15 mouse cellular contexts compared by ENCODE assay signal in the genomic region with DNA sequence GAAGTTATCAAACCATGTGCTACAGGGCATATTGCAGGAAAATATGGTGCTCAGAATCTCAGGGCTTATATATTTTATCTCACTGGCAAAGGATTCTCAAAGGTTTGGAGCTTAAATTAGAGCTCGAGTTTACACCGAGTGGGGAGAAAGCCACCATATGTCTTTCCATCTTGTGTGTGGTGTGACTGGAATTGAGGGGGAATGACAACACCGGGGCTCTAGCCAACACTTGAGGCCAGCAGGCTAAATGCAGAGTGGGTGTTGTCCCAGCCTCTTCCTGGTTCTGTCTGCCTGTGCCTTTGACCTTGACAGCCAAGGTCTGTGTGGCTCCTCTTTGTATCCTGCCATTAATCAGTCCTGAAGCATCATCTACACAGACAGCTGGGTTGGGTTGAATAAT.
DNase-seq lines count a peak whose midpoint lies in the region; ATAC-seq lines count a peak whose summit lies in the region.
"Had no signal": no experiment of that assay in that cellular context is flagged by ENCODE, and none has a peak within 500 bp of the region (broad histone marks: within the 10 kb centered on the region; RNA-seq: fewer than 3 reads in every experiment).

No protein-coding gene starts in this region.

- DNase-seq in adrenal gland, postnatal 36 days: peak; percentile 2 to 15
- DNase-seq in adrenal gland, postnatal 25 days: no peak
- DNase-seq in ES-CJ7 (ENCODE audit: low read depth, low spot score): peak; percentile 47
- DNase-seq in layer of hippocampus, adult 9-11 months: peak; percentile 54
- no peak for DNase-seq in gastrocnemius, postnatal 10 days
- DNase-seq in cerebellum, postnatal 14 days: no peak
- no peak for DNase-seq in ovary, postnatal 10 days (ENCODE audit: low spot score)
- DNase-seq: cerebellum, postnatal 10 days; gastrocnemius, postnatal 25 days; liver, postnatal 0 days; lung, postnatal 4 days had no signal

- H3K27ac ChIP-seq in forebrain, embryonic 16.5 days (ENCODE audit: low read length): peak overlapping the region; percentile 62
- H3K27ac ChIP-seq: intestine, embryonic 15.5 days; midbrain, embryonic 12.5 days had no signal

- peaks cover 5% of the 10 kb centered on the region; the same call in 1 of the 2 replicates for H3K4me1 ChIP-seq in forebrain, embryonic 16.5 days (replicated peaks; ENCODE audit: control insufficient read depth, insufficient read depth, low read length)
- H3K4me1 ChIP-seq: intestine, embryonic 15.5 days; midbrain, embryonic 12.5 days had no signal

- no peaks in the 10 kb centered on the region for H3K36me3 ChIP-seq in forebrain, embryonic 16.5 days (ENCODE audit: control insufficient read depth, insufficient read depth)
- H3K36me3 ChIP-seq: intestine, embryonic 15.5 days; midbrain, embryonic 12.5 days had no signal

- no peak overlapping the region for H3K4me3 ChIP-seq in forebrain, embryonic 16.5 days (replicated peaks; ENCODE audit: low read length)
- H3K4me3 ChIP-seq: intestine, embryonic 15.5 days; midbrain, embryonic 12.5 days; myocyte had no signal

- no peaks in the 10 kb centered on the region for H3K27me3 ChIP-seq in forebrain, embryonic 16.5 days (replicated peaks; ENCODE audit: control insufficient read depth, insufficient read depth, low read length)
- H3K27me3 ChIP-seq: intestine, embryonic 15.5 days; midbrain, embryonic 12.5 days had no signal

- H3K4me2 ChIP-seq in forebrain, embryonic 16.5 days (ENCODE audit: low read length): no peak overlapping the region
- H3K4me2 ChIP-seq: intestine, embryonic 15.5 days; midbrain, embryonic 12.5 days had no signal

- peak; percentile 74 for ATAC-seq in forebrain, embryonic 16.5 days
- ATAC-seq: intestine, embryonic 15.5 days; liver, postnatal 0 days had no signal

- WGBS in forebrain, embryonic 16.5 days: 54% methylated on average over 3 of the region's 3 CpGs

- H3K9me3 ChIP-seq in forebrain, embryonic 16.5 days (ENCODE audit: control insufficient read depth, low read length): no peaks in the 10 kb centered on the region
- H3K9me3 ChIP-seq: intestine, embryonic 15.5 days; midbrain, embryonic 12.5 days had no signal

- H3K9ac ChIP-seq in forebrain, embryonic 16.5 days (replicated peaks; ENCODE audit: low read depth, low read length): no peak overlapping the region
- H3K9ac ChIP-seq: intestine, embryonic 15.5 days; liver, postnatal 0 days; midbrain, embryonic 12.5 days had no signal

Comparison
In these comparisons a context has a peak if more than half of its experiments do, and no peak if none do; other contexts are left out.
1. DNase-seq: peak in adrenal gland, postnatal 36 days (2 of 2), ES-CJ7 (single experiment) and layer of hippocampus, adult 9-11 months (single experiment); none in adrenal gland, postnatal 25 days (single experiment), gastrocnemius, postnatal 10 days (single experiment), cerebellum, postnatal 14 days (0 of 2) and ovary, postnatal 10 days (single experiment).